Mouse (Mus musculus) embryonic facial prominence, embryonic 10.5 days (tissue): ENCODE measurements around the gene Gm32742. TPM values are rescaled to one million over a fixed set of nuclear protein-coding genes. Genes with fewer than 3 reads are reported as not detected.
"Not testable (repeated sequence)": the region's sequence is repeated elsewhere in the genome, so short reads cannot be mapped to it uniquely, and the experiment has no call there.

Experiments used
- DNase-seq: peaks from one replicate; pipeline ENCODE4 v3.0.0-alpha.2; 2017; ENCODE audit warnings: low spot score
- H3K27ac ChIP-seq: fragments of 300-500 bp; sonication (generic); replicated peaks from 2 replicates; pipeline ENCODE4 v1.5.1; 2016; ENCODE audit warnings: mild to moderate bottlenecking
- H3K27me3 ChIP-seq: fragments of 300-500 bp; sonication (generic); replicated peaks from 2 replicates; pipeline ENCODE4 v1.6.1; 2016; ENCODE audit warnings: low read depth, mild to moderate bottlenecking; ENCODE audit not compliant: poor library complexity, severe bottlenecking
- H3K36me3 ChIP-seq: fragments of 300-500 bp; sonication (generic); replicated peaks from 2 replicates; pipeline ENCODE4 v1.6.1; 2016; ENCODE audit warnings: mild to moderate bottlenecking, moderate library complexity
- H3K4me1 ChIP-seq: fragments of 300-500 bp; sonication (generic); 2 replicates; pipeline ENCODE4 v1.6.1; 2016
- H3K4me3 ChIP-seq: fragments of 300-500 bp; sonication (generic); 2 replicates; pipeline ENCODE4 v1.5.1; 2016; ENCODE audit warnings: mild to moderate bottlenecking, moderate library complexity
- H3K9me3 ChIP-seq: fragments of 300-500 bp; sonication (generic); 2 replicates; pipeline ENCODE4 v1.6.1; 2016; ENCODE audit warnings: mild to moderate bottlenecking
- WGBS: fragments of 180-500 bp; shearing (Covaris S2); methylation state at CpG from one replicate; pipeline ENCODE4 v1.1.7; 2016; 5-methylcytosine and 5-hydroxymethylcytosine counted together
- polyA plus RNA-seq: library from polyadenylated mRNA; unstranded; fragments of >200 nt; fragmentation: Nextera tagmentation; extraction: Ambion mirVana; gene quantifications from 2 replicates; pipeline ENCODE4 v1.2.1, GENCODE M21; 2016

The Gm32742 gene
- polyA plus RNA-seq, 1 experiment from 2014 or later, result 0.01 TPM

DNA sequence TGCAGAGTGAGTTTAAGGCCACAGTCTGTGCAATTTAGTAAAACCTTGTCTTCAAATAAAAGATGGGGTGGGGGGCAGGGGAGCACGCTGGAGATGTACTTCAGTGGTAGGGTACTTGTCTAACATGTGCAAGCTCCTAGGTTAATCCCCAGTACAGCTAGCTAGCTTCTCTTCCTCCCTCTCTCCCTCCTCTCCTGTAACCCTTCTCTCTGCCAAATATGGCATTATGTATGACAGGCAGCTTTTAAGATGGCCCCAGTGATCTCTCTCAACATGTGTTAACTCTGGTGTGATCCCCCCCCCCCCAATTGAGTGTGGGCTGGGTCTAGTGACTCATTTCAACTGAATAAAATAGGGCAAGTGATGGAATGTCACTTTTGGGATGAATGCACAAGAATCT is 21.9 kb downstream of the Gm32742 start:
- no peak overlapping the region for H3K4me3 ChIP-seq
- H3K27me3 ChIP-seq, result no peaks in the 10 kb centered on the region
- H3K4me1 ChIP-seq, result peaks cover 12% of the 10 kb centered on the region
- WGBS, result 88% methylated on average over 1 of the region's 1 CpGs
- DNase-seq, result no peak
- no peak overlapping the region for H3K27ac ChIP-seq
- no peaks in the 10 kb centered on the region for H3K9me3 ChIP-seq
- H3K36me3 ChIP-seq, result no peaks in the 10 kb centered on the region

DNA sequence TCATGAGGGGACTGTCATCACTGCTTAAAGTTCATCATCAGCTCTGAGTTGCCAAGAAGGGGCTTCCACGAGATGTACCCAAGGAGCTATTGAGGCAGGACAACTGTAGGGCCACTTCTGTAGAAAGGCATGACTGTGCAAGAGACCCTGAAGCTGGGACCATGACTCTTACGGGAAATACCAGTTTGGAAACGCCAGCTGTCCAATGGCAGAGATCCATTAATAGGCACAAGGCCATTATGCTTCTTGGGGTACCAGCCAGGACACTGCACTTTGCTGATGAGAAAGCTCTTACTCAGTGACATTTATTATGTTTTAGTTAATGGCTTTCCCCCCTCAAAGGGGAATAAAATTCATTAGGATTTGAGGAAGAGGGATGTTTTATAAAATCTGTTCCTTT is 24.6 kb downstream of the Gm32742 start:
- Histone ChIP-seq H3K4me3 (no peak overlapping the region), H3K9me3 (no peaks in the 10 kb centered on the region), H3K4me1 (no peaks in the 10 kb centered on the region), H3K27me3 (no peaks in the 10 kb centered on the region), H3K27ac (no peak overlapping the region), H3K36me3 (no peaks in the 10 kb centered on the region)
- WGBS, result 81% methylated on average over 3 of the region's 3 CpGs
- DNase-seq, result no peak

DNA sequence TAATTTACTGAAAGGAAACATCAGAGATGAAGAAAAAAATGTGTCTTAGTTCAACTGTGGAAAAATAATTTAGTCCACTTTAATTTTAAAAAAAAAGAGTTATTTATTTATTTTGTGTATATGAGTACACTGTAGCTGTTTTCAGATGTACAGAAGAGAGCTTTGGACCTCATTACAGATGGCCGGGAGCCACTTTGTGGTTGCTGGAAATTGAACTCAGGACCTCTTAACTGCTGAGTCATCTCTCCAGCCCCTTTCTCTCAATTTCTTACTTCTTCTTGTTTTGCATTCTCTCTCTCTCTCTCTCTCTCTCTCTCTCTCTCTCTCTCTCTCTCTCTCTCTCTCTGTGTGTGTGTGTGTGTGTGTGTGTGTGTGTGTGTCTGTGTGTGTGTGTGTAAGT is 25.9 kb downstream of the Gm32742 start:
- H3K9me3 ChIP-seq, H3K27ac ChIP-seq, DNase-seq, H3K4me1 ChIP-seq, H3K27me3 ChIP-seq, H3K4me3 ChIP-seq, H3K36me3 ChIP-seq: not testable (repeated sequence)
- WGBS, result 85% methylated on average over 1 of the region's 1 CpGs

DNA sequence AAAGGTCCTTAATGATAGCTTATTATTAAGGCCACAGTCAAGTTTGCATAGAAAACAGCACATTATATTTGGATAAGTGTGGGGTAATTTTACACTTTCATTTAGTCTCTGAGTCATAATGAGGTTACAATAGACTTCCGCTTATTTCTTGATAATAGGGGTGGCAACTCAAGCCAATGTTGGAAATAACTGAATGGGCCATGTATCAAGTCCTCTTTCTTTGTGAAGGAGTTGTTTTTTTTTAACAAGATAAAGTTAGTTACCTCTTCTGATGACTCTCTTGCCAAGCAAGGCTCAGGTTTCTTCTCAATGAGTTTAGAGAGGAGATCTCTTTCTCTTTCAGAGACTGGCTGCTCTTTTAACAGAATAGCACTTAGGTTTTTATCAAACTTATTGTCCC is 27.0 kb downstream of the Gm32742 start:
- 98% methylated on average over 1 of the region's 1 CpGs for WGBS
- H3K4me1 ChIP-seq, result no peaks in the 10 kb centered on the region
- no peak overlapping the region for H3K4me3 ChIP-seq
- no peaks in the 10 kb centered on the region for H3K36me3 ChIP-seq
- H3K9me3 ChIP-seq, result no peaks in the 10 kb centered on the region
- no peak for DNase-seq
- H3K27ac ChIP-seq, result no peak overlapping the region
- H3K27me3 ChIP-seq, result no peaks in the 10 kb centered on the region

DNA sequence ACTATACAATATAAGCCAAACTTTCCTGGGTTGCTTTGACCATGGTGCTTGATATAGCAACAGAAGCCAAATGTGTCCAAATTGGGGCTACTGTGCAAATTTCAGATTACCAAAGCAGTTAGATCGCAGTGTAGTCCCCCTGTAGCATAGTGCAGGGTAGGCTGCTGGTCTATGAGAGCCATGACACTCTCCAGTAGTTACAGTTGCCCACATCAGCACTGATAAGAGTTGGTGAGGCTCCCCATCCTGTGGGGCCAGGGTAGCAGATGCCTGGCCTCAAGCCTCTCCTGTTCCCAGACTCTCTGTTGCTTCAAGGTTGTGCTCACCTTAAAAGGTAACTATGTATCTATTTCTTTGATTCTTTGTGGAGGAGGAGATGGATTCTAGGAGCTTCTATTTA is 27.5 kb downstream of the Gm32742 start:
- 91% methylated on average over 1 of the region's 1 CpGs for WGBS
- no peak for DNase-seq

DNA sequence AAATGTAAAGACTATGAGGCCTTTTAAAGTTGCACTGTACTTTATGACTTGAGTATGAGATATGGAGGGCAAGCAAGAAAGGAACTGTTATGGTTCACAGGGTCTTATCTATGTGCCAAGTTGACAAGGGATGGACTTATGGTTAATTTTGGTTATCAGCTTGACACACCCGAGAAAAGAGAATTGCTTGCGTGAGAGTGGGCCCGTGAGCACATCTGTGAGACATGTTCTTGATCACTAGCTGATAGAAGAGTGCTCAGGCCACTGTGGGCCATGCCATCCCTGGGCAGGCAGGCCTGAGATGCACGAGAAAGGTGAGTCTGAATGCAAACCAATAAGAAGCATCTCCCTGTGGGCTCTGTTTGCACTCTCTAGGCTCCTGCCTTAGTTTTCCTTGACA is 27.9 kb downstream of the Gm32742 start:
- no peaks in the 10 kb centered on the region for H3K27me3 ChIP-seq
- no peaks in the 10 kb centered on the region for H3K4me1 ChIP-seq
- no peak for DNase-seq
- H3K9me3 ChIP-seq, result no peaks in the 10 kb centered on the region
- no peaks in the 10 kb centered on the region for H3K36me3 ChIP-seq
- no peak overlapping the region for H3K4me3 ChIP-seq
- 83% methylated on average over 4 of the region's 4 CpGs for WGBS
- H3K27ac ChIP-seq, result no peak overlapping the region

More for the DNA sequence above, 27.5 kb downstream of the Gm32742 start:
- Histone ChIP-seq H3K27ac (no peak overlapping the region), H3K9me3 (no peaks in the 10 kb centered on the region), H3K4me1 (no peaks in the 10 kb centered on the region), H3K4me3 (no peak overlapping the region), H3K27me3 (no peaks in the 10 kb centered on the region), H3K36me3 (no peaks in the 10 kb centered on the region)

DNA sequence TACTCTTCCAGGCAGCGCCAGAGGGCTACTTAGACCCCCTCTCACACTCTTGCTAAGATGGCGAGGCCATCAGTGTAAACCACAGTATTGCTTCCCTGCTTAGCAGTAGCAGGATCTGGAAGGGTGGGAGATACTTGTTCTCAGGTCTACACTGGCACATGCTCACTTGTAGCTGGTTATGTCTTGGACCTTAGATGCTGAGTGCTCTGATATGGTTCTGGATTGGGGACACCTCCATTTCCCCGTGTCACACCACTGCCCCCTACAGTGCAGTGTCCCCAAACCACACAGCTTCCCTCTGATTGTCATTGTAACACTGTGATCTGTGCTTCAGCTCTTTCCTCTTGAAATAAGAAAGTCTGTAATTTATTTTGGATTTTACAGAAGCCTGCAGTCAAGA is 28.3 kb downstream of the Gm32742 start:
- H3K4me1 ChIP-seq, result no peaks in the 10 kb centered on the region
- H3K4me3 ChIP-seq, result no peak overlapping the region
- no peaks in the 10 kb centered on the region for H3K27me3 ChIP-seq
- no peaks in the 10 kb centered on the region for H3K9me3 ChIP-seq
- WGBS, result 60% methylated on average over 3 of the region's 3 CpGs
- peak; percentile 31 for DNase-seq
- no peaks in the 10 kb centered on the region for H3K36me3 ChIP-seq
- H3K27ac ChIP-seq, result no peak overlapping the region

DNA sequence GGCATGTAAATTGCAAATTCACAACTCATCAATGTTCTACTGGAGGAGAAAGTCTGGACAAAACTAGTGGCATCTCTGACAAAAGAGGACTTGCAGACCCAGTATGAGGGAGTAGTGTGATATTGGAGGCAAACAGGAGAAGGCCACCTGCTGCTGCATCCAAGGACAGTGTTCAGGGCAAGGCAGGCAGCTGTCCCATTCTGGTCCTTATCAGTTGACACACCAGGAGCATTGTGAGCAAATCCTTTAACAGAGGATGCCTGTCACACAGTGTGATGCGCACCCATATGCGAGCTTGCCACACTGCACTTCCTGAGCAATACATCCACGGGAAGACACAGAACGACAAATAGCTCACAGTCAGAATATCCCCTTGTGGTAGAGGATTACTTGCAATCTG is 50.5 kb downstream of the Gm32742 start:
- no peak overlapping the region for H3K4me3 ChIP-seq
- DNase-seq, result no peak
- H3K27ac ChIP-seq, result no peak overlapping the region
- 82% methylated on average over 4 of the region's 4 CpGs for WGBS
- no peaks in the 10 kb centered on the region for H3K27me3 ChIP-seq
- no peaks in the 10 kb centered on the region for H3K9me3 ChIP-seq
- no peaks in the 10 kb centered on the region for H3K4me1 ChIP-seq
- no peaks in the 10 kb centered on the region for H3K36me3 ChIP-seq

DNA sequence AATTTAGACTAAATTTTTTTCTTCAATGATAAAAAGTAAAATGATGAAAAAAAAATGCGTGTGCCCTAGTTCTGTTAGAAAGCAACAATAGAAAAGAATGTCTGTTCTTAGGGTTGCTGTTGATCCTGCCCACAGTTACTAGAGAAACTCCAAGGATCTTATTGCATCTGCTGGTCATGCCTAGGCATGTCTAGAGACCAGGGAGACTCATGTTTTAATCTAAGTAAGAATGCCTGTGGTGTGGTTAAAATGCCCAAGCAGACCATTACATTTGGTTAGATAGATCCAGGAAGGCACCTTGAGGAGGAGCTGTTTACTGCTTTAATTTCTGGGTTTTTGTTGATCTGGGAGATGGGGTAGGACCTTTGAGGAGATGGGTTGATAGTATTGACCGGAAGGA is 59.6 kb downstream of the Gm32742 start:
- 77% methylated on average over 2 of the region's 2 CpGs for WGBS
- Histone ChIP-seq H3K27ac (no peak overlapping the region), H3K27me3 (peaks cover 33% of the 10 kb centered on the region), H3K4me1 (peaks cover 22% of the 10 kb centered on the region), H3K9me3 (no peaks in the 10 kb centered on the region), H3K4me3 (no peak overlapping the region), H3K36me3 (no peaks in the 10 kb centered on the region)
- no peak for DNase-seq

DNA sequence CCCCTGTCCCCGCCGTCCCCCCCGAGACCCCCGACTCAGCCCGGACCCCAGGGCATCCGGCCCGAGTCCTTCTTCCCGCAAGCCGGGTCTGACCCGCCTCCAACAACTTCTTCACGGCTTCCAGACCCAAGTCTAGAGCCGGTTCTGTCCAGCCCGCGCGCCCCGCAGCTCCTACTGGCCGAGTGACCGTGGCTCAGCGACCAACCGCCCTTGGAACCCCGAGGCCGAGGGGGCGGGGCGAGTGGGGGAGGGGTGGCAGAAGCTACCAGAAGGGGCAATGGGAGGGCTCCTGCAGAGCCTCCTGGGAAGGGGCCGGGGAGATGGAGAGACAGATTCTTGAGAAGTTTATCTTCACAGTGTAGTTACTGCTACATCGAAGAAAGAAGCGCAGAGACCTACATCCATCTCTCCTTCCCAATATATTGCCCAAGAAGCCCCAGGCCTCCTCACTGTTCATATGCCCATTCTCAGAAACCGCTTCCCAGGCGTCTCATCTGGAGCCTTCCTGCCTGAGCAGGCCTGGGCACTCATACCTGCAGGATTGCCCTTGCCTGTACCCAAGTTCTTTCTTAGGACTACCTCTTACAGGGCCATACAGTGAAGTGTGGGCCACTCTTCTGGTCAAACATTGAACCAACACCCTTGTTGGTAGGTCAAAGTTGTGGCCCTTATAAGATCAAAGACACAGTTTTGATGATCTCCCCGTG is 61.4 kb downstream of the Gm32742 start:
- H3K4me3 ChIP-seq, result peak overlapping the region; percentile 76
- H3K27me3 ChIP-seq, result peaks cover 45% of the 10 kb centered on the region
- no peaks in the 10 kb centered on the region for H3K36me3 ChIP-seq
- peak; percentile 81 for DNase-seq
- 10% methylated on average over 30 of the region's 30 CpGs for WGBS
- peaks cover 22% of the 10 kb centered on the region for H3K4me1 ChIP-seq
- peak overlapping the region; percentile 86 for H3K27ac ChIP-seq
- H3K9me3 ChIP-seq, result no peaks in the 10 kb centered on the region

DNA sequence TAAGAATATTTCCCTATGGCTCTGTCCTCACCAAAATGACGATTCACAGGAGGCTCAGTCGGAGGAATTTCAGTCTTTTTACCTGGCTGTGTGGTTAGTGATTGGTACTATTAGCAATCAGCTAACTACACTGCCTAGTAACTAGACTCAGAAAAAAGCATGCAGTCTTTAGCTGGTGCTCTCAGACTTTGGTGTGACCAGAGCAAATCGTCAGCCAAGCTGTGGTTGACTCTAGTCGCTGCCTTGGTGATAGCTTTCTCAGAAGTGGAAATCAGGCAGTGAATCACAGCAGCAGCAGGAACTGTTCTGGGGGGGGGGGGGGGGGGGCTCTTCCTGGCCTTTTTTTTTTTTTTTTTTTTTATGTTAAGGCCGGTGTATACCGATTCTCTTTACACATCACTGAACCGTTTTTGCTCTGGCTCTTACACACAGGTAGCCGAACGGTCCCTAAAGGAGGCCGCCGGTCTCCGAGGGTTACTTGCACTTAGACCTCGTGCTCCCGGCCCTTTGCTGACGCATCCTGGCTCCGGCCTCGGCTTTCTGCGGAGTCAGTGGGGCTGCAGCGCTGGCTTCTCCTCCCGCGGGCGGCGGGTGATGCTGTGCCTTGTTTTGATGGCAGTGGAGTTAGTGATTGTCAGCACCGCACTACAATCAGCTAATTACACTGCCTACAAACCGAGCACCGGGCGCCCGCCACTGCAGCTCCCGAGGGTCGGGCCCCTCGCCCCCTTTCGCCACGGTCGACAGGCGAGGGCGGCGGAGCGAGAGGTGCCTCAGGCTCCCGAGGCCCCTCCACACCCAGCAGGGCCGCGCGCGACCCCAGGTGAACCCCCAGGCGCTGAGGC is 62.1 kb downstream of the Gm32742 start:
- peak overlapping the region; percentile 86 for H3K27ac ChIP-seq
- no peaks in the 10 kb centered on the region for H3K9me3 ChIP-seq
- WGBS, result 1% methylated on average over 44 of the region's 44 CpGs

DNA sequence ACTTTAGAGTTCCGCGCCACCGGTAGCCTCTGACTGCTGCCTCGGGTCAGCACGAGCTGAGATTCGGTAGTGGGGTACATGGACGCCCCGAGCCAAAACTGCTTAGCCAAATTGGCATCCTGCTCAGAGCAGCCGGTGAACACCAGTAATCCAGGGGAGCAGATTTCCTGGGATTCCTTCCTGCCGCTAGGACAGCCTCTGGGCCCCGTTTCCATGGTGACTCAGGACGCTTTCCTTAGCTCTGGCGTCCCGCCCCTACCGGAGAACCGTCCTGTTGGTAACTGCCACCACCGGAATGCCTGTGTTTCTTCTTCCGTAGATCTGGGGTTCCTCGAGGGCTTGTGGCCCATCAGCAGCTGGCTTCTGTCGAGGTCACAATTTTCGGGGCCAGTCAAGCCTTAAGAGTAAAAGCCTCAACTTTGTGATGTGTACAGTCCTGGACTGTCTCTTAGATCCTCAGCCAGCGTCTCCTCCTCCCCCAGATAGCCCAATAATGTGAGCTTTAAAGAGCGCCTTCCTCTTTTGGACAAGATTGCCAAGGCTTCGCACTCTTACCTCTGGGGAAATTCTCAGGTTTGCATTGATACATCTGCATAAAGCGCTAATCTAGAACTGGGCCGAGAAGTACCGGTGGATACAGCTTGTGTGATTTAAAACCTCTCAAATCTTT is 63.4 kb downstream of the Gm32742 start, which contains the start of gene 4833427G06Rik:
4833427G06Rik (minus strand) TSS at position 323 of the 670 bp plus-strand sequence.
- H3K36me3 ChIP-seq, result no peaks in the 10 kb centered on the region
- H3K9me3 ChIP-seq, result no peaks in the 10 kb centered on the region
- no peak within 1 kb of the TSS for H3K27ac ChIP-seq
- peaks cover 22% of the 10 kb centered on the region for H3K4me1 ChIP-seq
- peak within 1 kb of the TSS; percentile 76 for H3K4me3 ChIP-seq
- DNase-seq, result peak; percentile 81
- 9% methylated on average over 27 of the region's 27 CpGs for WGBS
- peaks cover 45% of the 10 kb centered on the region for H3K27me3 ChIP-seq

More for the DNA sequence above, 62.1 kb downstream of the Gm32742 start:
- H3K4me1 ChIP-seq, result peaks cover 22% of the 10 kb centered on the region
- H3K27me3 ChIP-seq, result peaks cover 45% of the 10 kb centered on the region
- peak; percentile 75 for DNase-seq
- H3K36me3 ChIP-seq, result no peaks in the 10 kb centered on the region
- H3K4me3 ChIP-seq, result peak overlapping the region; percentile 76
